Mouse (Mus musculus): ENCODE data around the gene Katna1. TPM values are rescaled to one million over a fixed set of nuclear protein-coding genes. Genes with fewer than 3 reads are reported as not detected.

Katna1 gene
- polyA plus RNA-seq, 1 experiment from 2014 or later: 63.6 TPM

Other genes starting within 250 kb of the Katna1 start
- gene Lrp11, start 136.2 kb upstream of the Katna1 start, polyA plus RNA-seq (2014; fragmentation: Nextera tagmentation; extraction: Ambion mirVana): 1.8 and 2.3 TPM in 2 replicates
- 66.1 and 68.3 TPM in 2 replicates for gene Nup43, start 58.5 kb upstream of the Katna1 start, polyA plus RNA-seq (2014; fragmentation: Nextera tagmentation; extraction: Ambion mirVana)
- 137 and 143 TPM in 2 replicates for gene Pcmt1, start 44.9 kb upstream of the Katna1 start, polyA plus RNA-seq (2014; fragmentation: Nextera tagmentation; extraction: Ambion mirVana)
- gene Lats1, start 44.8 kb upstream of the Katna1 start, polyA plus RNA-seq (2014; fragmentation: Nextera tagmentation; extraction: Ambion mirVana): 7.7 and 7.9 TPM in 2 replicates
- 41.5 and 48.0 TPM in 2 replicates for gene Ginm1, start 66.8 kb downstream of the Katna1 start, polyA plus RNA-seq (2014; fragmentation: Nextera tagmentation; extraction: Ambion mirVana)
- 44.3 and 53.0 TPM in 2 replicates for gene Ppil4, start 66.9 kb downstream of the Katna1 start, polyA plus RNA-seq (2014; fragmentation: Nextera tagmentation; extraction: Ambion mirVana)
- 0.05 and 0.16 TPM in 2 replicates for gene Zc3h12d, start 106.5 kb downstream of the Katna1 start, polyA plus RNA-seq (2014; fragmentation: Nextera tagmentation; extraction: Ambion mirVana)
- gene Tab2, start 230.2 kb downstream of the Katna1 start, polyA plus RNA-seq (2014; fragmentation: Nextera tagmentation; extraction: Ambion mirVana): 19.9 and 23.0 TPM in 2 replicates

All from liver, embryonic 11.5 days (tissue).